Mouse (Mus musculus) kidney, adult 2 months (tissue): Measurements from ENCODE around the gene Arpp21. TPM values are rescaled to one million over a fixed set of nuclear protein-coding genes. Genes with fewer than 3 reads are reported as not detected.

Source experiments
- DNase-seq: peaks from one replicate; pipeline ENCODE4 v3.0.0; 2021
- H3K27ac ChIP-seq: fragments of 200-500 bp; 2 replicates; pipeline ENCODE4 v1.5.1; 2012; ENCODE audit warnings: low read depth, low read length, control low read depth, inconsistent platforms; ENCODE audit not compliant: insufficient read depth
- H3K27me3 ChIP-seq: fragments of 200-500 bp; replicated peaks from 2 replicates; pipeline ENCODE4 v1.6.1; 2012; ENCODE audit warnings: mild to moderate bottlenecking, moderate library complexity, low read length, inconsistent platforms; ENCODE audit not compliant: control insufficient read depth, insufficient read depth
- H3K36me3 ChIP-seq: fragments of 200-500 bp; 2 replicates; pipeline ENCODE4 v1.6.1; 2012; ENCODE audit warnings: mild to moderate bottlenecking, moderate library complexity, low read length, inconsistent platforms; ENCODE audit not compliant: control insufficient read depth, insufficient read depth
- H3K4me1 ChIP-seq: fragments of 200-500 bp; 2 replicates; pipeline ENCODE4 v1.6.1; 2011; ENCODE audit warnings: low read length; ENCODE audit not compliant: control insufficient read depth, insufficient read depth
- H3K4me3 ChIP-seq: fragments of 200-500 bp; 2 replicates; pipeline ENCODE4 v1.5.1; 2011; ENCODE audit warnings: mild to moderate bottlenecking, low read depth, low read length, control low read depth; ENCODE audit not compliant: insufficient read depth
- CTCF ChIP-seq: fragments of 200-500 bp; conservative IDR thresholded peaks from 2 replicates; pipeline ENCODE4 v1.5.1; 2011; ENCODE audit warnings: low read depth, mild to moderate bottlenecking, control low read depth, low read length, moderate library complexity, mixed read lengths; ENCODE audit not compliant: insufficient read depth, insufficient read length
- POLR2A ChIP-seq: fragments of 200-500 bp; IDR thresholded peaks from one replicate; pipeline ENCODE4 v1.6.1; 2011; ENCODE audit warnings: low read depth, low read length, control low read depth
- WGBS: fragments of 180-500 bp; shearing (Covaris S2); methylation state at CpG from one replicate; pipeline ENCODE4 v1.1.7; 2018; 5-methylcytosine and 5-hydroxymethylcytosine counted together
- polyA plus RNA-seq: library from polyadenylated mRNA; depleted of rRNA; stranded (reverse); fragments of >200 nt; gene quantifications from 2 replicates; pipeline ENCODE4 v1.2.3, GENCODE M21; 2012

Gene Arpp21
- polyA plus RNA-seq, 1 experiment = 0.74 TPM

DNA sequence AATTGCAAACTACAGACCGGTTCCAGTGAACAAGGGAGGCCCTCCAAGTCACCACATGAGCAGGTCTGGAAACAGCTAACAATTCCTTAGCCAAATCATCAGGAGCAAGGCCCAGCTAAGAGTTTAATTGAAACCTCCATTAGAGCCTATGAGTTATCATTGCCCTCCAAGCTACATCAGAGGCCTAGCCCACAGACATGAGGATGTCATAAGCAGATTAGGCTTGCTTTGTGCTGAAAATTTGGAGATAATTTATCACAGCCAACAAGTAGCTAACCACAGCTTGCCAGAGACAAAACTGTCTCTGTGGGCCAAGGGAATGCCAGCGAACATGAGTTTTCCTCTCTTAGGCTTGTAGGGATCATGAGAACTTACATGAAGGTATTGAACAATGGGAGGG is 83.0 kb downstream of the Arpp21 start:
- Histone ChIP-seq H3K27me3 (no peaks in the 10 kb centered on the region), H3K4me1 (no peaks in the 10 kb centered on the region), H3K4me3 (no peak overlapping the region), H3K27ac (no peak overlapping the region), H3K36me3 (no peaks in the 10 kb centered on the region)
- TF ChIP-seq POLR2A (no peak), CTCF (no peak)
- no peak for DNase-seq
- WGBS = 97% methylated on average over 2 of the region's 2 CpGs

DNA sequence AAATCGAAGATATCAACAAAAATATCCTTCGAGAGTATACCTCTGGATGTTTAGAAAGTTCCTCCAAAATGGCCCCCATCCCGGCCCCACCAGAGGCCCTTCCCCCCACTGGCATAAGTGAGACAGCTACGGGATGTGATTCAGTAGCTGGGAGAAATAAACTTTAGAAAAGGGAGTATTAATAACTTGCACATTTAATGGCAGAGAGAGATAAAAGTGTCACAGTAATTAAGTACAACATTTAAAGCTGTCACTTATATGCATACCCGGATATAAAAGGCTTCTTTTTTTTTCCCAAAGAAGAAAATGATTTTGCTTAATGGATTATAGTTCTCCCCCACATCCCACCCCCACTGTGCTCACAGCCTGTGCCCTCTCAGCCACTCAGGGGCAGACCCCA is 84.6 kb downstream of the Arpp21 start:
- 57% methylated on average over 5 of the region's 5 CpGs for WGBS
- Histone ChIP-seq H3K27ac (no peak overlapping the region), H3K27me3 (no peaks in the 10 kb centered on the region), H3K4me3 (no peak overlapping the region), H3K36me3 (no peaks in the 10 kb centered on the region), H3K4me1 (no peaks in the 10 kb centered on the region)
- TF ChIP-seq POLR2A (no peak), CTCF (no peak)
- DNase-seq = no peak

DNA sequence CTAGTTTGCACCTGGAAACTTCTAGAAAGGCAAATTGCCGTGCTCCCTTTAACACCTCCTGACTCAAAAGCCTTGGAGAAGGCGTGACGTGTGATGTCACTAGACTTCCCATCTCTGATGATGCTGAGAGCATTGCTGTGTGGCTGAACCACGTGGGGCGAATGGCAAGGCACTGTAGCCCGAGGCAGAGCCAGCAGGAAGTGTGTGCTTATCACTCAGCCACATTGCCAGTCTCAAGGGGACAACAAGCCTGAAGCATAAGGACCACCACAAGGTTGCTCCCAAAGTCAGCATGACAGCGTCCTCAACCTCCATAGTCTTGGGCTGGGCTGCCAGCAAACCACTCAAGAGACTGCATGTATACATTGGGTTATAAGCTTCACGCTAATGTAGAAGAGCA is 95.1 kb downstream of the Arpp21 start:
- 80% methylated on average over 8 of the region's 8 CpGs for WGBS
- Histone ChIP-seq H3K27ac (no peak overlapping the region), H3K36me3 (no peaks in the 10 kb centered on the region), H3K4me1 (no peaks in the 10 kb centered on the region), H3K27me3 (0 out of 2 replicates have a peak, but pooled peaks cover 2% of the 10 kb centered on the region), H3K4me3 (no peak overlapping the region)
- DNase-seq = no peak
- no peak for TF ChIP-seq CTCF
- no peak for TF ChIP-seq POLR2A

DNA sequence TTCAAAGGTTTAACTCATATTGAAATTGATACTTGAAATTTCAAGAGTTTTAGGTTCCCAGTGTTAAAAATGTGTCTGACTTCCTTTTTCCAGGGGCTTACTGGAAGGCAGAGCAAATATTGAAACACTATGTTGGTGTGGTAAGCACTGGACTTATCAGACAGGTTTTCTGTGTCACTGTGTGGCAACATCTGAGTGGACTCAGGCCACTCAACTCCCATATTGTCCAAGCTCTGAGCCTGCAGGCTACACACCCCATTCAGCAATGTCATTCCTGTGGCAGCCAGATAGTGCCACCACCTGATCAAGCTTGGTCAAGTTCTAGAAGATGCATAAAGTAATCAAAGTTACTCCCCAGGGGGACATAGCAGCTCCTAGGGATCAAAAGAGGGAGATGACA is 97.9 kb downstream of the Arpp21 start:
- H3K27me3 ChIP-seq = no peaks in the 10 kb centered on the region
- TF ChIP-seq POLR2A = no peak
- no peak overlapping the region for H3K27ac ChIP-seq
- H3K36me3 ChIP-seq = no peaks in the 10 kb centered on the region
- H3K4me3 ChIP-seq = no peak overlapping the region
- no peaks in the 10 kb centered on the region for H3K4me1 ChIP-seq
- no peak for DNase-seq

- Histone ChIP-seq H3K36me3 (no peaks in the 10 kb centered on the region), H3K27me3 (no peaks in the 10 kb centered on the region), H3K4me3 (no peak overlapping the region), H3K27ac (no peak overlapping the region), H3K4me1 (no peaks in the 10 kb centered on the region)
- TF ChIP-seq CTCF = no peak
- WGBS = 53% methylated on average over 3 of the region's 3 CpGs
- DNase-seq = no peak
Observed at GRCm38 (mm10) chr9:112130812-112131211, 104.9 kb downstream of the Arpp21 start.

- TF ChIP-seq POLR2A = no peak
- no peak for TF ChIP-seq CTCF
- Histone ChIP-seq H3K27ac (no peak overlapping the region), H3K4me1 (no peaks in the 10 kb centered on the region), H3K4me3 (no peak overlapping the region), H3K36me3 (no peaks in the 10 kb centered on the region), H3K27me3 (no peaks in the 10 kb centered on the region)
- 32% methylated on average over 10 of the region's 10 CpGs for WGBS
- DNase-seq = no peak
Observed at GRCm38 (mm10) chr9:112124667-112125066, 111.1 kb downstream of the Arpp21 start.

GRCm38 (mm10) chr9:112124184-112124583 is 111.6 kb downstream of the Arpp21 start:
- 72% methylated on average over 4 of the region's 4 CpGs for WGBS
- no peak for DNase-seq
- H3K36me3 ChIP-seq = no peaks in the 10 kb centered on the region

GRCm38 (mm10) chr9:112123421-112123828 is 112.3 kb downstream of the Arpp21 start:
- Histone ChIP-seq H3K27ac (no peak overlapping the region), H3K27me3 (no peaks in the 10 kb centered on the region), H3K4me3 (no peak overlapping the region), H3K36me3 (no peaks in the 10 kb centered on the region), H3K4me1 (no peaks in the 10 kb centered on the region)
- no peak for DNase-seq
- WGBS = 21% methylated on average over 6 of the region's 6 CpGs
- TF ChIP-seq CTCF = no peak
- TF ChIP-seq POLR2A = no peak

More at GRCm38 (mm10) chr9:112124184-112124583, 111.6 kb downstream of the Arpp21 start:
- H3K27ac ChIP-seq = no peak overlapping the region
- no peaks in the 10 kb centered on the region for H3K27me3 ChIP-seq
- no peak overlapping the region for H3K4me3 ChIP-seq
- TF ChIP-seq POLR2A (no peak), CTCF (no peak)
- H3K4me1 ChIP-seq = no peaks in the 10 kb centered on the region
